Mouse (Mus musculus) neural tube, embryonic 14.5 days (tissue): ENCODE results near the gene Cfap161. TPM values are rescaled to one million over a fixed set of nuclear protein-coding genes. Genes with fewer than 3 reads are reported as not detected.

Experiments
- ATAC-seq: fragments of 200-750 bp; cut with Nextera tagmentation; 2 replicates; pipeline ENCODE4 v1.8.0; 2017; ENCODE audit warnings: low read depth, mild to moderate bottlenecking, moderate TSS enrichment, moderate library complexity
- H3K27ac ChIP-seq: fragments of 300-500 bp; sonication (generic); 2 replicates; pipeline ENCODE4 v1.5.1; 2014; ENCODE audit warnings: low read depth, mild to moderate bottlenecking, control low read depth, low read length, moderate library complexity, mixed read lengths
- H3K27me3 ChIP-seq: fragments of 300-500 bp; sonication (generic); 2 replicates; pipeline ENCODE4 v1.6.1; 2014; ENCODE audit warnings: low read length; ENCODE audit not compliant: control insufficient read depth, insufficient read depth
- H3K36me3 ChIP-seq: fragments of 300-500 bp; sonication (generic); 2 replicates; pipeline ENCODE4 v1.6.1; 2014; ENCODE audit warnings: low read length, mixed read lengths; ENCODE audit not compliant: control insufficient read depth, insufficient read depth
- H3K4me1 ChIP-seq: fragments of 300-500 bp; sonication (generic); 2 replicates; pipeline ENCODE4 v1.6.1; 2014; ENCODE audit warnings: low read length; ENCODE audit not compliant: control insufficient read depth, insufficient read depth
- H3K4me2 ChIP-seq: fragments of 300-500 bp; sonication (generic); 2 replicates; pipeline ENCODE4 v1.6.1; 2014; ENCODE audit warnings: mild to moderate bottlenecking, low read depth, low read length, control low read depth
- H3K4me3 ChIP-seq: fragments of 300-500 bp; sonication (generic); 2 replicates; pipeline ENCODE4 v1.5.1; 2014; ENCODE audit warnings: low read depth, low read length, control low read depth, mixed read lengths
- H3K9ac ChIP-seq: fragments of 300-500 bp; sonication (generic); replicated peaks from 2 replicates; pipeline ENCODE4 v1.6.1; 2014; ENCODE audit warnings: low read depth, mild to moderate bottlenecking, control low read depth, low read length, mixed read lengths
- H3K9me3 ChIP-seq: fragments of 300-500 bp; sonication (generic); 2 replicates; pipeline ENCODE4 v1.6.1; 2016; ENCODE audit warnings: low read length; ENCODE audit not compliant: control insufficient read depth
- WGBS: fragments of 180-500 bp; shearing (Covaris S2); extraction: QIAGEN DNeasy Blood & Tissue Kit; methylation state at CpG from one replicate; pipeline ENCODE4 v1.1.7; 2014; 5-methylcytosine and 5-hydroxymethylcytosine counted together
- polyA plus RNA-seq: library from polyadenylated mRNA; unstranded; fragments of >200 nt; fragmentation: Nextera tagmentation; extraction: Ambion mirVana; gene quantifications from 2 replicates; pipeline ENCODE4 v1.2.1, GENCODE M21; 2014

The Cfap161 gene
- polyA plus RNA-seq, 1 experiment from 2014 or later, result 0.80 TPM

DNA sequence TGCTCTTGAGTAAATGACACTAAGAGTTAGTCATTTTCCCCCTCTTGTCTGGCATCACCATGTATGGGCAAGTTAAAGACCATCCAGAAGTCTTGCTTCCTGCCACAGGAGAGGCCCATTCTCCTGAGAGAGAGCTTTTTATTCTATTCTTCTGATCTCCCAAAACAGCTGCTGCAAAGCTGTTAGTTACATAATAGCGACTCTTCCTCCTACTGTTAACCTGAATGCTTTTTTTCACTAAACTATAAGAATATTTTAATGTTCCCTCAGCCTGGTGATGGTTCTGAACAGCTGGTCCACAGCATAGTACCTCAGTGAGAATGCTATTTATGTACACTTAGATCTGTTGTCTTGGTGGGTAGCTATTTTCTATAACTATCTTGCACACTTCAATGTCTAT, 21.0 kb upstream of the Cfap161 start:
- Histone ChIP-seq H3K27ac (no peak overlapping the region), H3K4me3 (no peak overlapping the region), H3K9ac (no peak overlapping the region), H3K4me2 (no peak overlapping the region), H3K27me3 (no peaks in the 10 kb centered on the region), H3K36me3 (no peaks in the 10 kb centered on the region), H3K9me3 (no peaks in the 10 kb centered on the region), H3K4me1 (no peaks in the 10 kb centered on the region)
- WGBS, result 84% methylated on average over 1 of the region's 1 CpGs
- ATAC-seq, result no peak

DNA sequence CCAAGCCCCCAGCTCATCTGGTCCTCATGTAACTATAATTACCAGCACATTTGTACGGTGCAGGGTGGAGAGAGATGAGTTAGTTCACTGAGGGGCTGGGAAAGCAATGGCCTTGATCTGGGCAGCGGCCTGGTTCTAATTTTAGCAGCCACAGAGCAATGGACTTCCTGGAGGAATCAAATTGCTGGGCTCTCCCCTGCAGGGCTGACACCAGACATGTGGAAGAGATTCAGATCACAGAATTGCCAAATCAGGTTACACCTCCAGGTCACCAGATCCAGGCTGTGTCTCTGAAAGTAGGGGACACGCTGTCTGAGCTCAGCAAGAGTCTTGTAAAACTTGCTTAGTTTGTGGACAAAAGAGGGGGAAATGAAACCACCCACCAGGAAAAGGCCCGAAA, 19.3 kb upstream of the Cfap161 start:
- no peak for ATAC-seq
- Histone ChIP-seq H3K9ac (no peak overlapping the region), H3K4me2 (no peak overlapping the region), H3K36me3 (no peaks in the 10 kb centered on the region), H3K9me3 (no peaks in the 10 kb centered on the region), H3K27ac (no peak overlapping the region), H3K4me3 (no peak overlapping the region), H3K27me3 (no peaks in the 10 kb centered on the region), H3K4me1 (no peaks in the 10 kb centered on the region)
- WGBS, result 17% methylated on average over 4 of the region's 4 CpGs

DNA sequence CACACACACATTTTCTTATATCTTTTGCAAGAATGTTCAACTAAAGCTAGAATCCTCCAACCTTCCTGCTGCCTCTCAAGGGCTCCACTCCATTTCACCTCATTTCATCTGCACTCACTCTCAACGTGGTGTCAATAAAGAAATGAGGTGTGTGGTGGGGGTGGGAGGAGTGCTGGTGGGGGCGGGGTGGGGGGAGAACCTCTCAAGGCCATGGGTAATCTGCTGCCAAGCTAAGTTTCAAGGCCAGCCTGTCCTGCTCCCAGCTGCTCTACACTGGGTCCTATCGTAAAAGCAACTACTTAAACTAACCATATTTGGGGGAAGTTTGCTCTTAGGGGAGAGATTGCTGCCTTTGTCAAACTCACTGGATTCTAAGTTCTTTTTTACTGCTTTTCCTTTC, 18.8 kb upstream of the Cfap161 start:
- no peak overlapping the region for H3K9ac ChIP-seq
- H3K4me3 ChIP-seq, result no peak overlapping the region
- H3K4me2 ChIP-seq, result no peak overlapping the region
- H3K27me3 ChIP-seq, result no peaks in the 10 kb centered on the region
- H3K36me3 ChIP-seq, result no peaks in the 10 kb centered on the region
- H3K4me1 ChIP-seq, result no peaks in the 10 kb centered on the region
- 0 out of 2 replicates have a peak overlapping the region, but pooled peaks have one; percentile 23 for H3K27ac ChIP-seq
- H3K9me3 ChIP-seq, result no peaks in the 10 kb centered on the region
- WGBS, result 21% methylated on average over 3 of the region's 3 CpGs
- no peak for ATAC-seq

DNA sequence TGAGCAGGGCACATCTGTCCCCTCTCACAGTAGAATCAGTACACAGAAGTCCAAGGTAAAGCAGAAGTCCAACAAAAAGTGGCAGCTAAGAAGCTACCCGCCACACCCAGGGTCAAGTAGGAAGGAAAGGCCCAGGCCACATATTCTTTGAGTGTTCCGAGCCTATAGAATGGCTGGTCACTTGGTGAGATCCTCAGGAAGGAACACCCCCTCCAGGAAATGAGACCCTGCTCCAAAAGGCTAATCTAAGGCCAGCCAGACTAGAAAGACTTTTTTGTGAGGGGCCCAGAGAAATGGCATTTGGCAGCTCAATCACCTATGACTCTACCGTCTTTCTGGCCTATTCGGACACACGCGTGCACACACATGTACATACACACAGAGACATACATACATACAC, 18.3 kb upstream of the Cfap161 start:
- Histone ChIP-seq H3K9ac (no peak overlapping the region), H3K27me3 (no peaks in the 10 kb centered on the region), H3K4me2 (no peak overlapping the region), H3K9me3 (no peaks in the 10 kb centered on the region), H3K36me3 (no peaks in the 10 kb centered on the region), H3K4me1 (no peaks in the 10 kb centered on the region), H3K4me3 (no peak overlapping the region), H3K27ac (no peak overlapping the region)
- 91% methylated on average over 6 of the region's 6 CpGs for WGBS
- no peak for ATAC-seq

DNA sequence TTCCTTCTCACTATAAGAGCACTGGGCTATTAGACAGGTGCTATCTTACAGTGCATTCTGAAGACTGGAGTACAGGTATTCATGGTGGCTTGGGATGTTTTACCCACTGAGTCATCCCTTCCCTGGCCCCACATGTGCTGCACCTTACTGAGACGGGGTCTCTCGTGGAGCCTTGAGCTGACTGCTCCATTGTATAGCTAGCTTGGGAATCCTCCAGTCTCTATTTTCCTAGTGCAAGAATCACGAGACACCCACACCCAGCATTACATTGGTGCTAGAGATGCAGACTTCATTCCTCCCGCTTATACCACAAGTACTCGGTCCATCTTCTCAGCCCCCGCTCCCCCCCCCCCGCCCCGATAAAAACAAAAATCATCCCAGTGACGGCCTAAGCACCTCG, 17.9 kb upstream of the Cfap161 start:
- Histone ChIP-seq H3K27ac (no peak overlapping the region), H3K9ac (no peak overlapping the region), H3K36me3 (no peaks in the 10 kb centered on the region), H3K4me1 (no peaks in the 10 kb centered on the region), H3K4me2 (no peak overlapping the region), H3K4me3 (no peak overlapping the region), H3K9me3 (no peaks in the 10 kb centered on the region), H3K27me3 (no peaks in the 10 kb centered on the region)
- WGBS, result 92% methylated on average over 10 of the region's 10 CpGs
- ATAC-seq, result no peak

DNA sequence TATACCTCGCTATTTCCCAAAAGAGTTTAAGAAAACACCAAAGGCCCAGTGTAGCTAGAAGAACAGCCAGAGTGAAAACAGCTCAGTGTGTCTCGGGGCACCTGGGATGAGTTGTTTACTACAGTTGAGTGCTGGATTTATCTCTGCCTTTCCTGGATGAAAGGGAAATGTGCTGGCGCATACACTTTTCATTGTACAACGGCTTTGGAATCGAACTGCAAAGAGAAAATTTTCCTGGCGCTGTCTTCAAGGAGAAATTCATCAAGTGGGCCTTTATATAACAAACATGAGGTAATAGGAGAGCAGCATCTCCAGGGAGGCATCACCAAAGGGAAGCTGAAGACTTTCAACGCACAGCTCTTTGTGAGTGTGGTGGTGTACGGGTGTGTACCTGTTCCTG, 17.2 kb upstream of the Cfap161 start:
- Histone ChIP-seq H3K27ac (no peak overlapping the region), H3K27me3 (no peaks in the 10 kb centered on the region), H3K4me2 (no peak overlapping the region), H3K4me3 (no peak overlapping the region), H3K9ac (no peak overlapping the region), H3K9me3 (no peaks in the 10 kb centered on the region), H3K36me3 (no peaks in the 10 kb centered on the region), H3K4me1 (no peaks in the 10 kb centered on the region)
- no peak for ATAC-seq
- 82% methylated on average over 8 of the region's 8 CpGs for WGBS

DNA sequence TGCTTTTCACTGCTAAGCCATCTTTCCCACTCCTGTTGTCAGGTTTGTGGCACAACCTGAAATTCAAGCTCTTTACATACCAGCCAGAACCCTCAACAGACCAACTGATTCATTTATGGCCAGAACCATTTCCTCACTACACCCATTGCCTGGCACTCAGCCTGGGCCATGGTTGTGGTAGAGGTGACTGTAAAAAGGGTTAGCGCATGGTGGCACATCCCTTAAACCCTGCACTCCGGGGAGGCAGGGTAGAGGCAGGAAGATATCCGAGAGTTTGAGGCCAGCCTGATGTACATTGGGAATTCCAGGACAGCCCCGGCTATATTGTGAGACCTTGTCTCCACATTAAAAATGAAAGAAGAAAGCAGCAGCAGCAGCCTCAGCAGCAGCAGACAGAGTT, 16.8 kb upstream of the Cfap161 start:
- no peak overlapping the region for H3K27ac ChIP-seq
- H3K36me3 ChIP-seq, result no peaks in the 10 kb centered on the region
- ATAC-seq, result no peak
- no peak overlapping the region for H3K9ac ChIP-seq
- H3K4me1 ChIP-seq, result no peaks in the 10 kb centered on the region
- H3K27me3 ChIP-seq, result no peaks in the 10 kb centered on the region
- no peaks in the 10 kb centered on the region for H3K9me3 ChIP-seq
- no peak overlapping the region for H3K4me2 ChIP-seq
- H3K4me3 ChIP-seq, result no peak overlapping the region
- WGBS, result 83% methylated on average over 4 of the region's 4 CpGs

DNA sequence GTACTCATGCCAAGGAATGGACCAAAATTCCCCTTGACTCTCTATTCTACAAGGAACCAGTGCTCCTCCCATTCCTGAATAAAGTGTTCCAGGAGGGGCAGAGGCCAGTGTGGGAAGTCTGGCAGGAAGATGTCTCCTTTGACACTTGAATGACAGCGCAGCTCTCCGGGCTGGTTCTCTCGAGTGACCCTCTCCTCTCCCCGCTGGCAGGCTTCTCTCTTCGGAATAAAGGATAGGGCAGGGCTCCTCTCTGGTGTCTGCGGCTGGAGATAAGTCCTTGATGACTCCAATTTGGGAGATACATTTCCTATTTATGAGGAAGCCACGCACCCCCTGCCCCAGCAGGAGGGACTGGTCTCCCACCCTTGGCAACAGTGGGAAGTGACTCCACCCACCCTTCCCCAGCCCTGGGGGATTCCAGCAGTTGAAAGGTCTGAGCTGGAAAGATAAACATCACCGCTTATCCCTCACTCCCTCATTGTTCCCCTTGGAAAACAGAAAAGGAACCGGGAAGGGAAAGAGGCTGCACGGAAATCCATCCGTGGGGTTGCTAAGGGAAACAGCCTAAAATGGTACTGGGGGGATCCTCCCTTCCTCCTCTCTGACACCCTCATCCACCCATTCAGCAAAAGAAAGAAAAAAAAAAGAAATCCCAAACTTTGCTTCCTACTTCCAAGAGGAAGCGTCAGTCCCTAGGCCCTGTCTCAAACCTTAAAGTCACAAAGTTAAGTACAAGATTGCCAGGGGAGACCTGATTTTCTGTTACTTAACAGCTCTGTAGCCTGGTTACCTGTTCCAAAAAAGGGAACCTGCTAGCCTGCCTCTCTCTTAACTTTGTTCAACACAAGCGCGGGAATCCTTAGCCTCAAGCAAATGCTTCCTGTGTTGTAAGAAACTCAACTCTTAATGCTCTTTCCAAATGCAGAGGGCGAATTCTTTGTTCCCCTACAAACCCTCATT, 15.7 kb upstream of the Cfap161 start:
- 24% methylated on average over 15 of the region's 15 CpGs for WGBS
- Histone ChIP-seq H3K27me3 (no peaks in the 10 kb centered on the region), H3K4me1 (no peaks in the 10 kb centered on the region), H3K9me3 (no peaks in the 10 kb centered on the region), H3K27ac (no peak overlapping the region), H3K9ac (no peak overlapping the region), H3K4me2 (no peak overlapping the region), H3K4me3 (no peak overlapping the region), H3K36me3 (no peaks in the 10 kb centered on the region)
- no peak for ATAC-seq

DNA sequence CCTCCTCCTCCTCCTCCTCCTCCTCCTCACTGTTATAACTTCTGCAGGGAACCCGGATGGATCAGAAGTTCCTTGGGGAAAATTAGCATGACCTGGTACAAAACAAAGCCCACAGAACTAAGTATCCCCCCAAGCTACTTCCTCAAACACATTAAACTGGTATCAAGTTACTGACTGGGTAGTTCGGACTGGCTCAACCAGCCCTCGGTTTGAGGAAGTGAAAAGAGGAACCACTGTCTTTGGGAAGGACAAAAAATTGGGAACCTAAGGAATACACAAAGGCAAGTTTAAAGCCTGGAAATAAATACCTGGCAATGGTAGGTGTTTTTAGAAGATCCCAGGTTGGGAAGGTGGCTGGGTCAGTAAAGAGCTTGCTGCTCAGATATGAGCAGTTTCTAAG, 15.0 kb upstream of the Cfap161 start:
- no peak for ATAC-seq
- Histone ChIP-seq H3K4me1 (no peaks in the 10 kb centered on the region), H3K4me3 (no peak overlapping the region), H3K9me3 (no peaks in the 10 kb centered on the region), H3K27ac (no peak overlapping the region), H3K9ac (no peak overlapping the region), H3K36me3 (no peaks in the 10 kb centered on the region), H3K4me2 (no peak overlapping the region), H3K27me3 (no peaks in the 10 kb centered on the region)
- 26% methylated on average over 3 of the region's 3 CpGs for WGBS
